Mouse (Mus musculus): ENCODE measurements at regions not wholly inside any gene's neighbourhood (a gene's known extent, or its start where the extent isn't known, plus 50 kb on each side); places are given as distances from the start of the nearest gene placed in this dataset.

DNA sequence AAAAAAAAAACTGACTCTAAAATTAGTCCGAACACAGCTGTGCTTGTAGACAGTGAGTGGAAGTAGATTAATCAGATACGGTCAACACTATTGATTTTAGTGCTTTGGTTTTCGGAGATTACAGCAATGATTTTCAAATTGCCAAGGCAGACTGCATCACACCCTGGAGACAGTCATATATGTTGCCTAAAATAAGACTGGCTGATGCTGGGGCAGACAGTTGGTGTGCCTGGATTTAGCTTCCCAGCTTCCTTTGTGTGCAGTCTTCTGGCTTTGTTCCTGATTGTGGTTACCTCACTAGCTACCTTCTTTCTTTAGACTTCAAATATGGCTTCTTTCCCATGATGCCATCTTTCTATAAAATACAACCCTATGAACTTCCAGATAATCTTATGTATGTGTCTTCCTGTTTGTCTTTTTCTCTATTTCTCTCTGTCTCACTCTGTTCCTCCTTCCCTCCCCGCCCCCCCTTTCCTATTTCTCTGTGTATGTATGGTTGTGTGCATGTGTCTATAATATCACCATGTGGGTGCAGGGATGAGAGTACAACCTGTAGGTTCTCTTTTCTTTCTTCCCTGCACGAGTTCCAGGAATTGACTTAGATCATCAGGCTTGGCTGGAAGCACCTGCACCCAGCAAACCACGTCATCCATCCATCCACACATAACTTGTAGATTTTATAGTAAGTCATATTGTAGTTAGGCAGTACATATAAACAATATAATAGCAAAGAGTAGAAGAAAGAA is 199.7 kb upstream of the Gm9008 start:
- no peak overlapping the region for H3K27ac ChIP-seq
- 80% methylated on average over 6 of the region's 6 CpGs for WGBS

DNA sequence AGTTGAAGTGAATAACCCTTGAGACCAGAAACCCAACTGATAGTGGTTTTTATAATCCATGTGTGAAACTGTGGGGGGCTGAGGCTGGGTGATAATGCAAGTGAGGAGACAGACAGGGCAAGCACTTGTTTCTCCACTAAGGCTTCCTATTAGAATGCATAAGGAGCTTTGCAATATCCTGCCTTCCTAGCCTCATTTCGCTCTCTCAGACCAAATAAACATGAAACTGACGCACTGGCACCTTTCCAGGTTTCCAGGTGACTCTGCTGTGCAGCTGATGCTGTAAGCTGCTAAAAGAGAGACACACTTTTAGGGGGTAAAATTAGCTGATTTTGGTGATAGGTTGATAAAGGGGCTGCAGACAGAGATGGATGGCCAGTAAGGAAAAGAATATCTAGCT is 191.2 kb upstream of the Gm9008 start:
- WGBS: 76% methylated on average over 2 of the region's 2 CpGs
- H3K27ac ChIP-seq: no peak overlapping the region
- H3K9ac ChIP-seq: no peak overlapping the region
- H3K4me2 ChIP-seq (replicated peaks): no peak overlapping the region
- no peaks in the 10 kb centered on the region for H3K4me1 ChIP-seq
- ATAC-seq (ENCODE audit: low FRiP score, low read depth): no peak
- no peaks in the 10 kb centered on the region for H3K27me3 ChIP-seq (replicated peaks)
- no peaks in the 10 kb centered on the region for H3K36me3 ChIP-seq
- no peak overlapping the region for H3K4me3 ChIP-seq
- no peaks in the 10 kb centered on the region for H3K9me3 ChIP-seq

More for the DNA sequence above, 199.7 kb upstream of the Gm9008 start:
- Histone ChIP-seq H3K9ac (no peak overlapping the region), H3K4me1 (no peaks in the 10 kb centered on the region), H3K9me3 (no peaks in the 10 kb centered on the region), H3K27me3 (replicated peaks) (no peaks in the 10 kb centered on the region), H3K36me3 (no peaks in the 10 kb centered on the region), H3K4me2 (replicated peaks) (no peak overlapping the region), H3K4me3 (no peak overlapping the region)
- no peak for ATAC-seq (ENCODE audit: low FRiP score, low read depth)

DNA sequence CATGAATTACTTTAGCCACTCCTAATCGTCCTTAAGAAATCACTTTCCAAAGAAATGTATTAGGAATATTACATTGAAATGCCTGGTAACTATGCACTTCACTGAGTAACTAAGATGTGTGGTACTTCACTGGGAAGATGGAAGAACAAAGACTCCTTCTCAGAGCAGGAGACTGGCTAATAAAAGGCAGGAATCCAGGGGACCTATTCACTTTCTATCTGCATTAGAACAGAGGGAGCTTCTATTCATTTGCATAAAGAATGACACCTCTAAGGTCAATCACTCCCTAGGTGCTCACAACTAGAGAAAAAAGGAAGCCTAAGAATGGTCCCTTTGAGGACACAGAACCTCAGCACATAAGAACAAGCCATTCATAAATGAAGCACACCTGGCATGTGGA is 142.0 kb upstream of the Gm9008 start:
- no peaks in the 10 kb centered on the region for H3K36me3 ChIP-seq
- no peak overlapping the region for H3K27ac ChIP-seq
- H3K4me2 ChIP-seq (replicated peaks): no peak overlapping the region
- H3K4me3 ChIP-seq: no peak overlapping the region
- no peaks in the 10 kb centered on the region for H3K9me3 ChIP-seq
- H3K27me3 ChIP-seq (replicated peaks): no peaks in the 10 kb centered on the region
- H3K9ac ChIP-seq: no peak overlapping the region
- no peaks in the 10 kb centered on the region for H3K4me1 ChIP-seq
- WGBS: 28% methylated on average over 1 of the region's 1 CpGs
- ATAC-seq (ENCODE audit: low FRiP score, low read depth): no peak

DNA sequence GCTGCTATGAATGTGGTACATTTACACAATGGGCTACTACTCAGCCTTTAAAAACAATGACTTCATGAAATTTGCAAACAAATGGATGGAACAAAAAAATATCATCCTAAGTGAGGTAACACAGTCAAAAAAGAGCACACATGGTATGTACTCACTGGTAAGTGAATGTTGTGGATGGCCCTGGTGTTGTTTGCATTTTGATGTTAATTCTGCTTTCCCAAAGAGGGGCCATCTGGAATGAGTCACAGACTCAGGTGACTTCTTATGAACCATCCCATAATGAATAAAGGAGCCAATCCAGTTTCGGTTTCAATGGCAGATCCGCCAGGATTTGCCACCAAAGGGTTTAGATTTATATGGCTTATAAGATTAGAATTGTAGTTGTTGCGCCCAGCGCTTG is 130.8 kb upstream of the Gm9008 start:
- H3K27me3 ChIP-seq (replicated peaks): no peaks in the 10 kb centered on the region
- H3K4me2 ChIP-seq (replicated peaks): no peak overlapping the region
- H3K9me3 ChIP-seq: no peaks in the 10 kb centered on the region
- H3K4me3 ChIP-seq: no peak overlapping the region
- WGBS: 92% methylated on average over 4 of the region's 4 CpGs
- H3K27ac ChIP-seq: no peak overlapping the region
- ATAC-seq (ENCODE audit: low FRiP score, low read depth): no peak
- no peaks in the 10 kb centered on the region for H3K36me3 ChIP-seq
- no peaks in the 10 kb centered on the region for H3K4me1 ChIP-seq
- no peak overlapping the region for H3K9ac ChIP-seq

DNA sequence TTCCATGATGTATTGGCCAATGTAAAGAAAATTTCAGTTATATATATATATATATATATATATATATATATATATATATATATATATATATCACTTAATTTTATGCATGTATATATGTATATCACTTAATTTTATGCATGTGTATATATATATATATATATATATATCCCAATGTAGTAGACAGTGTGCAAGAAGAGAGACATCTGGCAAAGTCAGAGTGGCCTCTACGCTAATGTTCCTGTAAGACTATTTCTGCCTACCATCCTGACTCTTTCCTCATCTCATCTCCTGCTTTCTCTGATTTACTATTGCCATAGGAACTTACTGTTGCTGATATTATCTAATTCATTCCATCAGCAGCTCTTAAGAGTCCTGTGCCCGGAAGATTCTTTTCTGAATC is 123.9 kb upstream of the Gm9008 start:
- no peak overlapping the region for H3K4me2 ChIP-seq (replicated peaks)

DNA sequence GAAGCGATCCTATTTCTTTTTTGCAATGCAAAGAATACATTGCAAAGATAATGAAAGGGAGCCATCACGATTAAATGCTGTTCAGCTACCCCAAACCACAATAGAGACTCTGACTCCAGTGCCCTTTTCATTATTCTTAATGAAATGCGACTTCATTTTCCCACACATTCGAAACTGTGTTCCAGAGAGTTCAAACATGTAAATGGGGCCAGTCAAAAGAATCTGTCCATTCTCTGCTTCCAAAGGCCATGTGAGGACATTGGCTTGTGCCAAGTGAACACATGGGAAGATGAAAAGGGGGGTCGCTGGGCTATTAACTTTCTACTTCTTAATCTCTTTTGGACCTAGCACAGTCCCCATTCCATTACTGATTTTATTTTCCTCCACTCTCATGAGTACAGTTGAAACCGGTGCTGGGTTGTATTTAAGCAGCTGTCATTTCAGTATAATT is 123.2 kb upstream of the Gm9008 start:
- ATAC-seq (ENCODE audit: low FRiP score, low read depth): peak; percentile 70
- 25% methylated on average over 6 of the region's 6 CpGs for WGBS

More for the DNA sequence above, 123.9 kb upstream of the Gm9008 start:
- Histone ChIP-seq H3K9ac (no peak overlapping the region), H3K36me3 (no peaks in the 10 kb centered on the region), H3K4me1 (peaks cover 4% of the 10 kb centered on the region; the same call in 1 of the 2 replicates), H3K9me3 (no peaks in the 10 kb centered on the region), H3K4me3 (no peak overlapping the region), H3K27me3 (replicated peaks) (no peaks in the 10 kb centered on the region), H3K27ac (no peak overlapping the region)
- WGBS: 95% methylated on average over 2 of the region's 2 CpGs
- ATAC-seq (ENCODE audit: low FRiP score, low read depth): no peak

More for the DNA sequence above, 123.2 kb upstream of the Gm9008 start:
- Histone ChIP-seq H3K27me3 (replicated peaks) (no peaks in the 10 kb centered on the region), H3K4me2 (replicated peaks) (no peak overlapping the region), H3K36me3 (no peaks in the 10 kb centered on the region), H3K9ac (no peak overlapping the region), H3K9me3 (no peaks in the 10 kb centered on the region), H3K4me1 (peaks cover 4% of the 10 kb centered on the region; the same call in 1 of the 2 replicates), H3K4me3 (no peak overlapping the region), H3K27ac (no peak overlapping the region)

Data from neural tube, embryonic 12.5 days (tissue).